Mouse (Mus musculus) kidney, postnatal 14 days (tissue): ENCODE results near the gene Ccdc117.
"Not testable (repeated sequence)": the region's sequence is repeated elsewhere in the genome, so short reads cannot be mapped to it uniquely, and the experiment has no call there.

Source experiments
- DNase-seq: peaks from one replicate; pipeline ENCODE4 v3.0.0; 2022; ENCODE audit warnings: mixed read lengths

Ccdc117 gene

DNA sequence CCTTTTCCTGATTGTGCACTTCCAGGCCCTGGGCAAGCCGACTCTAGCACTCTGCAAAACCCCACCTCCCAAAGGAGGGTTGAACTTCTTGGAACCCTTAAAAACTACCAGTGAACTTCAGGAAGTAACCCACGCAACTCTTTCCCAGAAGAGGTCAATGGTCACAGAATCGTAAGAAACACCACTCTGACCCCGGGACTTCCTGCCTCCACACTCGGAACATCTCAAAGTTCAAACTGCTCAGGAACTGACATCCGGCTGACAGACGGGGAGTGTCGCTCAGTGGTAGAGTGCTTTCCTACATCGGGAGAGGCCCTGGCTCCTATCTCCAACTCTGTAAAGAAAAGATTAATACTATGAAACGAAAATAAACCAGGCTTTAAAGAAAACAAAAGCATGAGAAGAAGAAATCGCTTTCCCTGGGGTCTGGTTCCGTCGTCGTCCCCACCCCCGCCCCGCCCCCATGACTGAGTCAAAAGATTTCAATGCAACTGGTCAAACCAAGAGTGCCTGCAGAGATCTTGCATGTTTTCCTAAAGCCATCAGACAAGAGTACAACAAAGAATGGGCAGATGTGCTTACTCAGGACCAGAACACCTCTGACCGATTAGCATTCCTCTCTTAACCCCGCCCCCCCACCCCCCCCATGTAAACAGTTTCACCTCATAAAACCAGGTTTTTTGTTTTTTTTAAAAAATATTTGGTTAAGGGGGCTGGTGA, 36.0 kb downstream of the Ccdc117 start:
- DNase-seq: peak; percentile 75

- DNase-seq: no peak
These were observed 39.5 kb downstream of the Ccdc117 start for GRCm38 (mm10) chr11:5502351-5503051.

- DNase-seq: no peak
These were observed 40.9 kb downstream of the Ccdc117 start for GRCm38 (mm10) chr11:5500903-5501741.

- no peak for DNase-seq
These were observed 41.9 kb downstream of the Ccdc117 start for GRCm38 (mm10) chr11:5499961-5500644.

GRCm38 (mm10) chr11:5498931-5499661, 42.9 kb downstream of the Ccdc117 start:
- DNase-seq: peak; percentile 48

GRCm38 (mm10) chr11:5498422-5498821, 43.6 kb downstream of the Ccdc117 start:
- no peak for DNase-seq

DNA sequence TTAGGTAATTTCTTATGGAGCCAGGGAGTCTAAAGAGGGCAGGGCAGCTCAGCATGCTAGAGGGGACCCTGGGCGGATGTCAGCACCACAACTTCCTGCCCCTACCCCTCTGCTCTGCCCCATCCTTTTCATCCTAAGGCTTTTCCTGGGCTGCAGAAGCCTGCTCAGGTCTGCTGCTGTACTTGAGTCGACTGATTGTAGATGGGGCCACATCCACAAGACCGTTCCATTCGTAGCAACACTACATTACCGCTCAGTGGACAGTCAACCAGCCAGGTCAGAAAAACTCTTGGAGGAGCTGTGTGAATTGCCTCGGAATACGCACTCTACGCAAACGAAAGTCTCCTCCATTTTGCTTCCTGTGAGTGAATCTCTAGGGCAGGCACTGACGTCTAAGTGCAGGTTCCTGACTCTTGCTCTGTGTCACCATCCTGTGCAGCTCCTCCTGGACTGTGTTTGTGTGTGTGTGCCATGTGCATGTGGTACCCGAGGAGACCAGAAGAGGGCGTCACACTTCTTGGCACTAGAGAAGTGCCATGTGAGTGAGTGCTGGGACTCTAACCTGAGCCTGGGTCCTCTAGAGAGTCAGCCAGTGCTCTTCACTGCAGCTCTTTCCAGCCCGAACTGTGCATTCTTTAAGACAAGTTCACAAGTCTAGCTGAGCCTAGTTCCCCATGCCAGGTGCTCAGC, 45.3 kb downstream of the Ccdc117 start:
- no peak for DNase-seq

GRCm38 (mm10) chr11:5495906-5496305, 46.1 kb downstream of the Ccdc117 start:
- no peak for DNase-seq

DNA sequence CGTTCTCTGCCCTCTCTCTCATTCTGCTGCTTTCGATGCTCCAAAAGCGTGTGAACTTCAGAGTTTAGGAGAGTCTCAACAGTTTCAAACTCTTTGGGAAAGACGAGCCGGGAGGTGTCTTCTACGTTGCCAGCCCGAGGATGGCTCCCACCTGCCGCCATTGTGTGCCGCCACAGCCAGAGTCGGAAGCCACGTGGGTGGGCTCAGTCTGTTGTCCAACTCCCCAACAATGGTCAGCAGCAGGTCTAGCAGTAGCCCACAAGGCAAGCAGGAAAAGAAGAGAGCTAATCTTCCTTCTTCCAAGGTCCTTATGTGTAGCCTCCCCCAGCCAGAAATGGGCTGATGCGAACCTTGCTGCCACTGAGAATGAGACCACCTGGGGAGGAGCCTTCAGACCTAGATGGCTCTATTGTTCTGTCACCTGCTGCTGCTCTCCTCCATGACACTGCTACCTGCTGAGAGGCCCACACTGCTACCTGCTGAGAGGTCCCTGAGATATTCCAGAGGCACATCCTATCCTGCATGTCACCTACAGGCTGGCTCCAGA, 46.6 kb downstream of the Ccdc117 start:
- no peak for DNase-seq

DNA sequence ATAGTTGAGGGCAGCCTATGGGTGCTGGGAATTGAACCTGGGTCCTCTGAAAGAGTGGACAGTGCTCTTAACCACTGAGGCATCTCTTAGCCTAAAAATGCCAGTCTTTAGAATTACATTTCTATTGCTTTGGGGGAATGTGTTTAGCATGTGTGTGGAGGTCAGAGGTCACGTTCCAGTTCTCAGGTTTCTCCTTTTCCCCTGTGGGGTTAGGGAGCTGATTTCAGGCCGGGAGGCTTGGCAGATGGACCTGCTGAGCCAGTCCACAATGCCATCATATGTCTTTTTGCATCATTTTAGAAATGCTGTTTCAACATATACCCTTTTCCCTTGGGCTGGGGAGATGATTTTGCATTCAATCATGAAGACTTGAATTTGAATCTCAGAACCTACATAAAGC, 48.1 kb downstream of the Ccdc117 start:
- no peak for DNase-seq

DNA sequence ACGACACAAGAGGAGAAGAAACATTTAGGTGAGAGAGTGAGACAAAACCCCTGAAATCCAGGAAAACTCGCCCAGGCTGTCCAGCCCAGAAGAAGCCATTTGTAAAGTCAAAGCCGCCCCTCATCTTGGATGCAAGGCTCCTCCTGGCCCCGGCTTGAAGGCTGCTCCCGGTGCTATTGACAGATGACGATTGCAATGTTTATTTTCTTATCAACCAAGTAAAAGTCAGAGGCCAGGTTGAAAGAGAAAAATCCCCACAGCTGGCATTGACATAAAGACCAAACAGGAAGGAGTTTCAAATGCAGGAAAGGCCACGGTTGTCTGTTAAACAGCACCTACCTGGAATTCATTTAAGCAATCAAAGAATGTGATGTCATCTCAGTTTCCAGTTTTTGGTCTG, 50.1 kb downstream of the Ccdc117 start:
- DNase-seq: no peak

DNA sequence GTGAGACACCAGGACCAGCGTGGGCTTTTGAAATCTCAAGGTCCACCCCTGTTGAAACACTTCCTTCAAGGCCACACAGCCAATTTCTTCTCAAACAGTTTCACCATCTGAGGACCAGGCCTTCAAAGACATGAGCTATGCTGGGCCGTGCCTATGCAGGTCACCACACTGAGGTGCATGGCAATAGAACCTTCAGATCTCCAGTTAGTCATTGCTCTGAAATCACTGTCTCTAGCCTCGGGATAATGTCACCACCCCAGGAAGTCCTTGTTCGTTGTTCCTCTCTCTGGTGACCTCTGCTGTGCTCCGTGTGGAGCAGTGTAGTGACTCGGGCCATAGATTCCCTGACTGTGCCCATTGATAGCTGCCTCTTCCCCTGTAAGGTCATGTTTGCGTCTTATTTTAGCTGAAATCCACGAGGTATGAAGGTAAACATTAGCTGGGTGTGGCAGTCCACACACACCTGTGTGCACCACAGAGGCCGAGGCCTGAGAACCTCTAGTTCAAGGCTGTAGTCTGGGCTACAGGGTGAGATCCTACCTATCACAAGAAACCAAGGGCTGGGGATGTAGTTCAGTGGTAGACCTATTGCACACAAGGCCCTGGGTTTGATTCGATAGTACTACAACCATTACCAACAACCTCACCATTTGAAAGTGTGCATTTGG, 50.9 kb downstream of the Ccdc117 start:
- no peak for DNase-seq

- not testable (repeated sequence) for DNase-seq
These were observed 52.6 kb downstream of the Ccdc117 start for GRCm38 (mm10) chr11:5489433-5489832.

DNA sequence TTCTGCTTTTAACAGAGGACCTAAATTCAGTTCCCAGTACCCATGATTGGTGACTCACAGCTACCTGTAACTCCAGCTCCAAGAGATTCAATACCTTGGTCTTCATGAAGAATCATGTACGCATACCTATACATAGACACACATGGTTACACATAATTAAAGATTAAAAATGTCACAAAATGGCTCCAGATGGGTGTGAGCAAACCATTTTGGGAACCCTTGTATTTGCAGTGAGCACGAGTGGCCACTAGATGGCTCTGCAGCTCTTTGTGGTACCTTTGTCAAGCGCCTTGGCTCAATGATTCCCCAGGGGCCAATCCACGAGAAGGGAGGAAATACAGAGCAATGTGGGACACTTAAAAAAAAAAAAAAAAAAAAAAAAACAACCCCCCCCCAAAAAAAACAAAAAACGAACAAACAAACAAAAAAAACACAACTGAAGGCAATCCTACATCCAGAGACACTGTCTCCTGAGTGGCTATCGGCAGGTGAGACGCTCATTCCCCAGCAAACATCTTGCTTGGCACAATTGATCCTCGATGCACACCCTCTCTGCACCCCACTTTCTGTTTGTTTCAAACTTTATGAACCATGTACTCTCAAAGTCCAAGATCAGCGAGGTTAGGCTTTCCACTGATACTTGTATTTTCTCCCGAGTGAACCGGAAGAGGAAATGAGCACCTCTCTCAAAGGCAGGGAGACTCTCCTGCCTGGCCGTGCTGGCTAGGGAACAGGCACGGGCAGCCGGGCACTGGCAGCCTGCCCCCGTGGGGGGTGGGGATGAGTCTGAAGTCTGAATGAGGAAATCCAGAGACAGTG, 56.6 kb downstream of the Ccdc117 start:
- DNase-seq: peak; percentile 91

- DNase-seq: no peak
These were observed 59.4 kb downstream of the Ccdc117 start for GRCm38 (mm10) chr11:5482581-5482980.
